Mouse (Mus musculus) cerebellum, adult 2 months (tissue): ENCODE measurements at regions not wholly inside any gene's neighbourhood (a gene's known extent, or its start where the extent isn't known, plus 50 kb on each side); places are given as distances from the start of the nearest gene placed in this dataset.

Experiments used
- DNase-seq, 2 experiments: peaks; one replicate each; pipeline ENCODE4 v3.0.0; 2021
- H3K27ac ChIP-seq: fragments of 200-500 bp; 2 replicates; pipeline ENCODE4 v1.5.1; 2012; ENCODE audit warnings: low read length, control low read depth, inconsistent platforms; ENCODE audit not compliant: insufficient read depth
- H3K27me3 ChIP-seq: fragments of 200-500 bp; 2 replicates; pipeline ENCODE4 v1.6.1; 2012; ENCODE audit warnings: inconsistent platforms, mild to moderate bottlenecking, low read length, moderate library complexity; ENCODE audit not compliant: control insufficient read depth, insufficient read depth
- H3K4me1 ChIP-seq: fragments of 200-500 bp; 2 replicates; pipeline ENCODE4 v1.6.1; 2011; ENCODE audit warnings: low read length; ENCODE audit not compliant: control insufficient read depth, insufficient read depth
- H3K4me3 ChIP-seq: fragments of 200-500 bp; replicated peaks from 2 replicates; pipeline ENCODE3; 2011; ENCODE audit warnings: mild to moderate bottlenecking, low read depth, low read length, control low read depth; ENCODE audit not compliant: insufficient read depth
- CTCF ChIP-seq: fragments of 200-500 bp; IDR thresholded peaks from 2 replicates; pipeline ENCODE4 v1.5.1; 2011; ENCODE audit warnings: low read depth, mild to moderate bottlenecking, control low read depth, low read length, moderate library complexity, borderline replicate concordance; ENCODE audit not compliant: insufficient read depth
- POLR2A ChIP-seq: fragments of 200-500 bp; IDR thresholded peaks from 2 replicates; pipeline ENCODE4 v1.6.1; 2011; ENCODE audit warnings: low read length, control low read depth, borderline replicate concordance; ENCODE audit not compliant: insufficient read depth
- WGBS: fragments of 180-500 bp; shearing (Covaris S2); methylation state at CpG from one replicate; pipeline ENCODE4 v1.1.7; 2018; 5-methylcytosine and 5-hydroxymethylcytosine counted together

- H3K4me3 ChIP-seq: no peak overlapping the region
- WGBS: 93% methylated on average over 6 of the region's 6 CpGs
- TF ChIP-seq POLR2A (no peak), CTCF (no peak)
- H3K4me1 ChIP-seq: peaks cover 5% of the 10 kb centered on the region; the same call in 1 of the 2 replicates
- H3K27ac ChIP-seq: no peak overlapping the region
- no peak for DNase-seq
- no peaks in the 10 kb centered on the region for H3K27me3 ChIP-seq
Measured at GRCm38 (mm10) chr4:9033106-9033642, 794.3 kb upstream of the Car8 start.

DNA sequence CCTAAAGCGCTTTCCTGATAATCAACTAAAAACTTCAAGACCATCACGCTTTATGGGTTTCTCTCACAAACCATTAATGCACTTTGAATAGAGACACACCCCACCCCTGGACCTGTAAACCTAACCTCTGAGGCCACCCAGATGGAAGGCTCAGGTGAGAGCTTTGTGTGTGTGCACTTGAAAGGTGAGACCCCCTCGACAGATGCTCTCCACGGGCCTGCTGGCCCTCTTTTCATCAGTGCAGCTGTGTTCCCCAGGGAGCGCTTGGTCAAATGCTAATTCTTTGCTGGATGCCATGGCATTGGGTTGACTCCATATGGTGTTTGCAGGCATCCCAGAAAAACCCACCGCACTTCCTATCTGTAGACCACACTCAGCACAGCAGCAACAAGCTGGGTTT lies 792.8 kb upstream of the Car8 start:
- WGBS: 62% methylated on average over 6 of the region's 6 CpGs
- no peak for DNase-seq
- Histone ChIP-seq H3K4me1 (peaks cover 9% of the 10 kb centered on the region; the same call in 1 of the 2 replicates), H3K27ac (no peak overlapping the region), H3K4me3 (no peak overlapping the region), H3K27me3 (no peaks in the 10 kb centered on the region)
- TF ChIP-seq POLR2A: no peak
- TF ChIP-seq CTCF: no peak

- Histone ChIP-seq H3K4me1 (peaks cover 26% of the 10 kb centered on the region), H3K4me3 (no peak overlapping the region), H3K27me3 (no peaks in the 10 kb centered on the region), H3K27ac (no peak overlapping the region)
- no peak for TF ChIP-seq CTCF
- no peak for TF ChIP-seq POLR2A
- 37% methylated on average over 6 of the region's 6 CpGs for WGBS
- DNase-seq: no peak
Measured at GRCm38 (mm10) chr4:9028946-9029345, 790.1 kb upstream of the Car8 start.

DNA sequence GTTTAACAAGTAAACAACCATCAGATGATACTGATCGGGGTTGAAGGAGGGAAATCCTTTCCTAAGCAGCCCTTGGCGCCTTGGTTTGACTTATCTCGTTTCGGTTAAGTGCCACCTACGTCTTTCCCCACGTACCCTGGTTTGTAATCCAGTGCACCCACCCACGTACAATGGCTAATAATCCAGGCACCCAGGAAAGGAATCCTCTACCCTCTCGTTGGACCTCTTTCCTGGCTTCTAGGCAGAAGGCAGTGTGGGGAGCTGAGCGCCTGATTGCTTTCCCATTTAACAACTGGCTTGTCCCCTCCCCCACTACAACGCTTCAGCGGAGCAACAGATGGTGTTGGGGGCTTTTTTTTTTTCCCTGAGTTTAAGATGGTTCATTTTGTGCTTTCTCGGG lies 789.6 kb upstream of the Car8 start:
- TF ChIP-seq CTCF (no peak), POLR2A (no peak)
- Histone ChIP-seq H3K27ac (peak overlapping the region; percentile 98), H3K4me1 (peaks cover 29% of the 10 kb centered on the region), H3K4me3 (peak overlapping the region; percentile 67), H3K27me3 (no peaks in the 10 kb centered on the region)
- 2% methylated on average over 12 of the region's 12 CpGs for WGBS
- DNase-seq: peak in 1 of 2 experiments; percentile 62

- TF ChIP-seq POLR2A (peak; percentile 46; the same call in 1 of the 2 replicates), CTCF (peak; percentile 83)
- Histone ChIP-seq H3K27ac (peak overlapping the region; percentile 98), H3K27me3 (no peaks in the 10 kb centered on the region), H3K4me3 (peak overlapping the region; percentile 67), H3K4me1 (peaks cover 29% of the 10 kb centered on the region)
- DNase-seq: peak; percentile 91 to 96
- under 1% methylated on average over 30 of the region's 30 CpGs for WGBS
Measured at GRCm38 (mm10) chr4:9027798-9028404, 789.1 kb upstream of the Car8 start.

DNA sequence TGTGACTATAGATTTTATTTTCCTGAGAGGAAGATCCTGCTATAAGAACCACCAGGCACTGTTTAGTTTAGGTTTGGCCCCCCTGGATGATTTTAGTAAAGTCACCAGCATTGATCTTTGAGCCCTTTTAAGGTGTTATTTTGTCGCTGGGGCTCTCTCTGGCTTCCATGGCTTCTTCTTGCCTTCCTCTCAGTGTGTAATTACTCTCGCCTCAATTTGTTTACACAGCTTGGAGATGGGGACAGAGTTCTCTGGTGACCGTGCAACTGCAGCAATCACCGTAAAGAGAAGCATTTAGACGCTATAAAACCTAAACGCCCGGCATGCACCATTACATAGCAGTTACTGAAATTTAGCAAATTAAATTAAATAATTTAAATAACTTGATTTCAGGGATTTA lies 788.5 kb upstream of the Car8 start:
- Histone ChIP-seq H3K27me3 (no peaks in the 10 kb centered on the region), H3K27ac (peak overlapping the region; percentile 83), H3K4me3 (no peak overlapping the region), H3K4me1 (peaks cover 32% of the 10 kb centered on the region)
- 6% methylated on average over 7 of the region's 7 CpGs for WGBS
- TF ChIP-seq POLR2A: no peak
- DNase-seq: peak in 1 of 2 experiments; percentile 48

- 20% methylated on average over 16 of the region's 16 CpGs for WGBS
- peak; percentile 61 to 79 for DNase-seq
- Histone ChIP-seq H3K27me3 (no peaks in the 10 kb centered on the region), H3K4me1 (peaks cover 33% of the 10 kb centered on the region), H3K4me3 (no peak overlapping the region), H3K27ac (peak overlapping the region; percentile 68)
- no peak for TF ChIP-seq POLR2A
- TF ChIP-seq CTCF: no peak
Measured at GRCm38 (mm10) chr4:9026841-9027240, 788.0 kb upstream of the Car8 start.

DNA sequence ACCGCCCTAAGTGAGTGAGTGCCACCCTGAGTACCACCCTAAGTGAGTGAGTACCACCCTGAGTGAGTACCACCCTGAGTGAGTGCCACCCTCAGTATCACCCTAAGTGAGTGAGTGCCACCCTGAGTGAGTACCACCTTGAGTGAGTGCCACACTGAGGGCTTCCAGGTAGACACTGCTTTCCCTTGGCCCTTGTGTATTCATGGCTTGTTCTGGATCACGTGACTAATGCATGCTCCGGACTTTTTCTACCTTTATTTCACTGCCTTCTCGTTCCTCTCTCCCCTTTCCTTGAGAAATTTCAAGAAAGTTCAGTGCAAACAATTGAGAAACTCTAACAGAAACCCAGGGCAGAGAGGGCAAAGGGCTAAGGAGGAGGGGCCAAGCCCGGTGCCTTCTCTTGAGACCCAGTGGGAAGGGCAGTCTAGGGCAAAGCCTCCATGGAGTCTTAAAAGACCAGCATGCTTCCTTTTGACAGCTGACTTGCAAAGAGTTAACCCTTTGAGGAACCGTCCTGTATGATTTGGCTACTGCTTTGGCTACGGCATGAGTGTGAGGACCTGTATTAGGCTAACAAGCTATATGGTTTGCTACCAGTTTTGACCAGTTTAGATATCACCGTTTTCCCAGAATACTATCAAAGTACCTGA lies 787.1 kb upstream of the Car8 start:
- no peak for TF ChIP-seq POLR2A
- TF ChIP-seq CTCF: no peak
- no peak for DNase-seq
- no peak overlapping the region for H3K4me3 ChIP-seq
- H3K27ac ChIP-seq: no peak overlapping the region; the same call in 1 of the 2 replicates
- H3K4me1 ChIP-seq: peaks cover 36% of the 10 kb centered on the region
- H3K27me3 ChIP-seq: no peaks in the 10 kb centered on the region
- WGBS: 77% methylated on average over 8 of the region's 8 CpGs
